Mouse (Mus musculus): ENCODE data around the gene Mxra8. TPM values are rescaled to one million over a fixed set of nuclear protein-coding genes. Genes with fewer than 3 reads are reported as not detected.

The Mxra8 gene
- polyA plus RNA-seq, 1 experiment: 23.8 TPM

DNA sequence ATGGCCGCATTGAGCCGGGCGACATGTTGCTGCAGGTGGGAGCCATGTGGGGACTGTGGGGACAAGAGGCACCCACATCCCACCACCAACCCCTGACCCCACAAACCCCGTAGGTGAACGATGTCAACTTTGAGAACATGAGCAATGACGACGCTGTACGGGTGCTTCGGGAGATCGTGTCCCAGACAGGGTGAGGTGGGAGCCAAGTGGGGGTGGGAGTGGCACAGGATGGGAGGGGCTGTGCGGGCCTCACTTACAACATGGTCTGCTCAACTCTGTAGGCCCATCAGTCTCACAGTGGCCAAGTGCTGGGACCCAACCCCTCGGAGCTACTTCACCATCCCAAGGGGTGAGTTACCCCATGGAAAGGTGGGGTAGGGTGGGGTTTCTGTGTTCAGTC is 15.5 kb downstream of the Mxra8 start:
- no peak for TF ChIP-seq CTCF (IDR thresholded peaks at IDR 0.05; ENCODE audit: borderline replicate concordance, insufficient read depth, low read depth, low read length)
- TF ChIP-seq POLR2A (IDR thresholded peaks at IDR 0.05; ENCODE audit: borderline replicate concordance, insufficient read depth, low read length): no peak
- Histone ChIP-seq H3K4me3 (replicated peaks; ENCODE audit: insufficient read depth, low read depth, low read length) (no peak overlapping the region), H3K27ac (ENCODE audit: insufficient read depth, low read length) (no peak overlapping the region), H3K27me3 (ENCODE audit: control insufficient read depth, insufficient read depth, low read length) (no peaks in the 10 kb centered on the region), H3K4me1 (ENCODE audit: control insufficient read depth, insufficient read depth, low read length) (peaks cover 23% of the 10 kb centered on the region)
- no peak for DNase-seq
- 95% methylated on average over 12 of the region's 12 CpGs for WGBS

DNA sequence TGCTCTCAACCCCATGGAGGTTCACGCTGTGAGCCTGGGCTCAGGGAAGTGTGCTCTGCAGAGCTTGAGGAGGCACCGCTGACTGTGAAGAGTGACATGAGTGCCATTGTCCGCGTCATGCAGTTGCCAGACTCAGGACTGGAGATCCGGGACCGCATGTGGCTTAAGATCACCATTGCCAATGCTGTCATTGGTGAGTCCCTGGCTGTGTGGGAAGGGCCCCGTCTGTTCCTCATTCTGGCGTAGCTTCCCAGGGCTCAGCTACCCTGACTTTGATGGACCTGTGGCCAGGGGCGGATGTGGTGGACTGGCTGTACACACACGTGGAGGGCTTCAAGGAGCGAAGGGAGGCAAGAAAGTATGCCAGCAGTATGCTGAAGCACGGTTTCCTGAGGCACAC is 16.6 kb downstream of the Mxra8 start:
- H3K4me3 ChIP-seq (replicated peaks; ENCODE audit: insufficient read depth, low read depth, low read length): no peak overlapping the region
- H3K4me1 ChIP-seq (ENCODE audit: control insufficient read depth, insufficient read depth, low read length): peaks cover 15% of the 10 kb centered on the region
- TF ChIP-seq POLR2A (IDR thresholded peaks at IDR 0.05; ENCODE audit: borderline replicate concordance, insufficient read depth, low read length): no peak
- TF ChIP-seq CTCF (IDR thresholded peaks at IDR 0.05; ENCODE audit: borderline replicate concordance, insufficient read depth, low read depth, low read length): no peak
- peak; percentile 42 to 63 for DNase-seq
- WGBS: 73% methylated on average over 12 of the region's 12 CpGs
- no peak overlapping the region for H3K27ac ChIP-seq (ENCODE audit: insufficient read depth, low read length)
- no peaks in the 10 kb centered on the region for H3K27me3 ChIP-seq (ENCODE audit: control insufficient read depth, insufficient read depth, low read length)

DNA sequence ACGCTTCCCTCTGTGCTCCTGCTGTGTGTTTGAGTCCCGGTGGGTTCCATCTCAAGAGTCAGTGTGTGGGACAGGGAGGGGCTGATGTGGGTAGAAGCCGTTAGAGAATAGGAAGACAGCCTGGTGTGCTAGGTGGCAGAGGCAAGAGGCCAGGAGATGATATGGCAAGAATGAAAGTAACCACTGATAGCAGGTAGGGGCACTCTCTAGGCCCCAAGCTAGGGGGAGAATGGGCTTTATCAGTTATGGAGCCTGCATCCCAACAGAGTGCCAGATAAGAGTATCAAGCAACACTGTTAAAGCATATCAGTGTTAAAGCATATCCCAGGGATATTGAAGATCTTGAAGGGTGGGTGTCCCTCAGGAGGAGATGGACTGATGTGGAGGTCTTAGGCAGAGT is 17.4 kb downstream of the Mxra8 start:
- TF ChIP-seq CTCF (IDR thresholded peaks at IDR 0.05; ENCODE audit: borderline replicate concordance, insufficient read depth, low read depth, low read length) (no peak), POLR2A (IDR thresholded peaks at IDR 0.05; ENCODE audit: borderline replicate concordance, insufficient read depth, low read length) (no peak)
- H3K27ac ChIP-seq (ENCODE audit: insufficient read depth, low read length): no peak overlapping the region
- peaks cover 8% of the 10 kb centered on the region for H3K4me1 ChIP-seq (ENCODE audit: control insufficient read depth, insufficient read depth, low read length)
- H3K27me3 ChIP-seq (ENCODE audit: control insufficient read depth, insufficient read depth, low read length): no peaks in the 10 kb centered on the region
- WGBS: 68% methylated on average over 3 of the region's 3 CpGs
- no peak overlapping the region for H3K4me3 ChIP-seq (replicated peaks; ENCODE audit: insufficient read depth, low read depth, low read length)
- DNase-seq: peak in 1 of 2 experiments; percentile 13

DNA sequence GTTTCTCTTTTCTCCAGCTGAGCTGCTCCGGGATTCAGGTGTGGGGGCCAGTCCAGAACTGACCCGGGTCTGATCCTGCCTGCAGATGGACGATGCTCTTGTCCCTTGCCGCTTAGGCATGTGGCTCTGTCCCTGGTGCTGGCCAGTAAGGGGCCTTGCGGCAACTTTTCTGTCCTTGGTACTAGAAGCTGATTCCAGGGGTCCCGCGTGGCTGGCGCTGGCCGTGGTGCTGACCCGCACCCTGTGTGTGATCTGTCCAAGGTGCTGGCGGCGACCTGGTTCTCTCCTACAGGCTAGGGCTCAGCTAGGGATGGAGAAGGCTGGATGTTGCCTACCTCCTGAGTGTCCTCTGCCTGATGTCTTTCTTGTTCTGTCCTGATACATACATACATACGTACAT is 19.8 kb downstream of the Mxra8 start:
- Histone ChIP-seq H3K27me3 (ENCODE audit: control insufficient read depth, insufficient read depth, low read length) (no peaks in the 10 kb centered on the region), H3K27ac (ENCODE audit: insufficient read depth, low read length) (no peak overlapping the region), H3K4me1 (ENCODE audit: control insufficient read depth, insufficient read depth, low read length) (no peaks in the 10 kb centered on the region), H3K4me3 (replicated peaks; ENCODE audit: insufficient read depth, low read depth, low read length) (no peak overlapping the region)
- DNase-seq: no peak
- no peak for TF ChIP-seq POLR2A (IDR thresholded peaks at IDR 0.05; ENCODE audit: borderline replicate concordance, insufficient read depth, low read length)
- no peak for TF ChIP-seq CTCF (IDR thresholded peaks at IDR 0.05; ENCODE audit: borderline replicate concordance, insufficient read depth, low read depth, low read length)
- 42% methylated on average over 13 of the region's 13 CpGs for WGBS

DNA sequence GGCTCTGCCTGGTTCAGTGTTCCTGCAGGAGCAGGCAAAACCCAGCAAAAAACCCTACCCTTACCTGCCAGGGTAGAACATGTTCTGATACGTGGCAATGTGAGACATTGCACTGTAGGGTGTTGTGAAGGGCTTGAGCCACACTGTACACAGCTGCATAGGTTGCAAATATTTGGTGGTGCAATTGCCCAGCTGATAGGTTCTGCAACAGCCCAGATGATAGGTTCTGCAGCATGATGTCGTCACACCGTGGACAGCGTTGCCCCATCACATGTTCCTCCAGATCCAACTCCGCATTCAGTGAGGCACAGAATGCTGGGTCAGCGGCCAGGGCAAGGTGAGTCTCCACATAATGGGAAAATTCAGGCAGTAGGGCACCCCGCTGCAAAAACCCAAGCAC is 22.3 kb downstream of the Mxra8 start:
- TF ChIP-seq POLR2A (IDR thresholded peaks at IDR 0.05; ENCODE audit: borderline replicate concordance, insufficient read depth, low read length) (no peak), CTCF (IDR thresholded peaks at IDR 0.05; ENCODE audit: borderline replicate concordance, insufficient read depth, low read depth, low read length) (no peak)
- H3K27ac ChIP-seq (ENCODE audit: insufficient read depth, low read length): no peak overlapping the region
- 86% methylated on average over 7 of the region's 7 CpGs for WGBS
- H3K27me3 ChIP-seq (ENCODE audit: control insufficient read depth, insufficient read depth, low read length): no peaks in the 10 kb centered on the region
- DNase-seq: no peak
- H3K4me1 ChIP-seq (ENCODE audit: control insufficient read depth, insufficient read depth, low read length): no peaks in the 10 kb centered on the region
- H3K4me3 ChIP-seq (replicated peaks; ENCODE audit: insufficient read depth, low read depth, low read length): no peak overlapping the region

DNA sequence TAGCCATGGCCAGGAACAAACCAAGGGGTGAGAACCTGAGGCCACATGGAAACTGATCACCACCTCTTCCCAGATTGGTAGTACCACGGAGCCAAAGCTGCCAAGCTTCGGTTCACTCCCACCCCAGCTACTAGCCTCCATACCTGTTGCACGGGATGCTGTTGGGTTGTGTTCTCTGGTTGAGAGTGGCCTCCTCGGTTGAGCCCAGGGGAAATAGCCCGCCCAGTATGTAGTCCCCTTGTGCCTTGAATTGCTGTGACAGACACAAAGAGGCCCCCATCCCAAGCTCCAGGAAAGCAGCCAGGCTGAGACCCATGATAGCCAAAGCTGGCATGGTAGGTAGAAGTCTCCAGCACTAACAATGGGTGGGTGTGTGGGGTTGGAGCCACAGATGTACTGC is 23.5 kb downstream of the Mxra8 start, which contains the start of gene Tas1r3:
Gene Tas1r3, minus strand, starts transcription at position 362 of the 400 bp plus-strand sequence.
- DNase-seq: peak in 1 of 2 experiments; percentile 26
- no peak for TF ChIP-seq CTCF (IDR thresholded peaks at IDR 0.05; ENCODE audit: borderline replicate concordance, insufficient read depth, low read depth, low read length)
- no peak for TF ChIP-seq POLR2A (IDR thresholded peaks at IDR 0.05; ENCODE audit: borderline replicate concordance, insufficient read depth, low read length)
- no peak within 1 kb of the TSS for H3K27ac ChIP-seq (ENCODE audit: insufficient read depth, low read length)
- no peaks in the 10 kb centered on the region for H3K27me3 ChIP-seq (ENCODE audit: control insufficient read depth, insufficient read depth, low read length)
- no peaks in the 10 kb centered on the region for H3K4me1 ChIP-seq (ENCODE audit: control insufficient read depth, insufficient read depth, low read length)
- 79% methylated on average over 5 of the region's 5 CpGs for WGBS
- no peak within 1 kb of the TSS for H3K4me3 ChIP-seq (replicated peaks; ENCODE audit: insufficient read depth, low read depth, low read length)

DNA sequence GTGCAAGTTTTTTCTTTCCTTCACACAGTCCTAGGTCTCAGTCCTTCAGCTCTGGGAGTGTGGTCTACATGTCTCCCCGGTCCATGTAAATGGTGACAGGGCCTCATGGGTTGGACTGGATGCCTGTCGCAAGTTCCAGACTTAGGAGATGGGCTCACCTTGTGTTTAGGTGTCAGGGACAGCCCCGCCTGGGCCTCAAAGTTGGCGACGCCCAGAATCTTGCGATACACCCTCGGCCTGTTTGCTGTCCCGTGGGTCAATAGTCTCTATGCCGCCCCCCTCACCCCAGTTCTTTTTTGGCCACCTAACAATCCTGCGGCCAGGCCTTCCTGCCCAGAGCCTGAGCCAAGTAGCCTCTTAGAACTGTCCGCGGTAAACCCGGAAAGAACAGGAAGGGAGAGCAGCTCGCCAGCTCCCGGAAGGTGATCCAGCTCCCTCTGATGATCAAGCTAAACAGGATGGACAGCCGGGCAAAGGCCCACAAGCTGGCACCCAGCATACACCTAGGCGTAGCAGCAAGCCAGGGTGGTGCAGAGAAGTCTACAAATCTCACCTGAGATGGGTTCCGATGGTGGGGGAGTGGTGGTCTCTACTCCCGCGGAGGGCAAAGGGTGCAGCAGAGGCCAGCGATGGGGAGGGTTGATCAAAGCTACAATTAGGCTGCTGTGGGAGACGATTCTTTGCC is 29.3 kb downstream of the Mxra8 start:
- WGBS: 6% methylated on average over 22 of the region's 22 CpGs
- peaks cover 12% of the 10 kb centered on the region for H3K4me1 ChIP-seq (ENCODE audit: control insufficient read depth, insufficient read depth, low read length)
- peak overlapping the region; percentile 6; the same call in 1 of the 2 replicates for H3K27ac ChIP-seq (ENCODE audit: insufficient read depth, low read length)
- no peak for DNase-seq
- TF ChIP-seq POLR2A (IDR thresholded peaks at IDR 0.05; ENCODE audit: borderline replicate concordance, insufficient read depth, low read length): no peak
- no peak for TF ChIP-seq CTCF (IDR thresholded peaks at IDR 0.05; ENCODE audit: borderline replicate concordance, insufficient read depth, low read depth, low read length)
- H3K4me3 ChIP-seq (replicated peaks; ENCODE audit: insufficient read depth, low read depth, low read length): peak overlapping the region; percentile 82
- H3K27me3 ChIP-seq (ENCODE audit: control insufficient read depth, insufficient read depth, low read length): no peaks in the 10 kb centered on the region

DNA sequence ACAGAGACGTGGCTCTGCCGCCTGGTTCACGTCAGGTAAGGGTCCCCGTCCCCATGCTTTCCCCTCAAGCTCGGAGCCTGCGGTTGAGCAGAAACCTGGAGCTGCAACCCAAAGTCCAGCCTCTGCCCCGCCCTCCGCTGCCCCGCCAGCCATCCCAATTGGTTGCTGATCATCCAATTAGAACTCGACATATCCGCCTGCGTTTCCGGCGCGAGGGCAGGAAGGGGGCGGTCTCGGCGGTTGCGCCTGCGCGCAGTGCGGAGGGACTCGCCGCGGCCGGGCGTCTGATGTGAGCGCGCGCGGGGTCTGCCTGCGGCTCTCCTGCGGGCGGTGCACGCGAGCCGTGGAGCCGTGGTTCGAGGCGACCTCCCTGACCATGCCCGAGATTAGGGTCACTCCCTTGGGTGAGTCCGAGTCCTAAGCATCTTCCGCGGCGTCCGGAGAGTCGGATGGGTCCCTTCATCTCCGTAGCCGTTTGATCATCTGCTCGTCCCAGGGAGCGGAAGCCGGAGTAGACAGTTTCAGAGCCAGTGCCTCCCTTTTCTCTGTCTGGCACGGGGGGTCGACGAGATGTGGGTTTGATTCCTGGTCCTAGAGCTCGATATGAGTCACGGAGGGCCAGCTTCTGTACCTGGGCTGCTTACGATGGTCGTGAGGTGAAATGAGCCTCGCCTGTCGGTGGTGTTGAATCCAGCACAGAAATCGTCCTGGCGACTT is 30.0 kb downstream of the Mxra8 start, which contains the start of the genes Cptp and Ints11:
Gene Cptp, minus strand, starts transcription at position 124 of the 717 bp plus-strand sequence.
Gene Ints11, plus strand, starts transcription at position 230 of the 717 bp plus-strand sequence.
- Histone ChIP-seq H3K27me3 (ENCODE audit: control insufficient read depth, insufficient read depth, low read length) (no peaks in the 10 kb centered on the region), H3K27ac (ENCODE audit: insufficient read depth, low read length) (peak within 1 kb of the TSS; percentile 33), H3K4me1 (ENCODE audit: control insufficient read depth, insufficient read depth, low read length) (peaks cover 12% of the 10 kb centered on the region), H3K4me3 (replicated peaks; ENCODE audit: insufficient read depth, low read depth, low read length) (peak within 1 kb of the TSS; percentile 82)
- no peak for TF ChIP-seq CTCF (IDR thresholded peaks at IDR 0.05; ENCODE audit: borderline replicate concordance, insufficient read depth, low read depth, low read length)
- peak; percentile 86 for TF ChIP-seq POLR2A (IDR thresholded peaks at IDR 0.05; ENCODE audit: borderline replicate concordance, insufficient read depth, low read length)
- under 1% methylated on average over 63 of the region's 63 CpGs for WGBS
- DNase-seq: peak; percentile 96 to 97

Measured in cerebellum, adult 2 months (tissue).